Mouse (Mus musculus) c-Kit-positive CD71-positive TER-119-negative erythroid progenitor cells, embryonic 14.5 days (primary cell): Measurements from ENCODE around the gene Psen2.

Experiments
- DNase-seq: peaks from one replicate; pipeline ENCODE4 v3.0.0-alpha.2; 2013; ENCODE audit warnings: low read depth

Gene Psen2

DNA sequence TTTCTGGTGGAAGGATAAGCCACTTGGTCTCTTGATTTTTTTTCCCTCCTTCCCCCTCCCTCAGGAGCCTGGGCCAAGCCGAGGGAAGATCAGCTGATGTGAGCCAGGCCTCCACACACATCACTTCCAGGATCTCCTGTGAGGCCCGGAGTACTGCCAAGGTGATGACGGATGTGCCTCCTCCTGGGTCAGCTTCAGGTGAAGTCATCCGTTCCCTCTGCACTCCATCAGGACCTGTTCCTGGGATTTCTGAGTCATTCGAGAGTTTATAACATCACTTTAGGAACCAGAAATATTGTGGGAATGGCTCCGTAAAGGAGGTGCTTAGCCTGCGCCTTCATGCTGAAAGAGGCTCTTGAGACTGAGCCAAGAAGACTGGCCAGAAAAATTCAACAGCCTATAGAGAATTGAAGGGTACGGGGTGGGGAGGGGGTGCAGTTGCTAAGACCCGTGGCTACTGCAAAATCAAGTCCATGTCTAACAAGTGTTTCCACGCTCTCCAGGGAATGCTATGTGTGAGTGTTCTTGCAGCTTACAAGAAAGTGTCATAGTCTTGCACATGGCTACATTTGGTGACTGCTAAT lies 11.6 kb upstream of the Psen2 start:
- no peak for DNase-seq

DNA sequence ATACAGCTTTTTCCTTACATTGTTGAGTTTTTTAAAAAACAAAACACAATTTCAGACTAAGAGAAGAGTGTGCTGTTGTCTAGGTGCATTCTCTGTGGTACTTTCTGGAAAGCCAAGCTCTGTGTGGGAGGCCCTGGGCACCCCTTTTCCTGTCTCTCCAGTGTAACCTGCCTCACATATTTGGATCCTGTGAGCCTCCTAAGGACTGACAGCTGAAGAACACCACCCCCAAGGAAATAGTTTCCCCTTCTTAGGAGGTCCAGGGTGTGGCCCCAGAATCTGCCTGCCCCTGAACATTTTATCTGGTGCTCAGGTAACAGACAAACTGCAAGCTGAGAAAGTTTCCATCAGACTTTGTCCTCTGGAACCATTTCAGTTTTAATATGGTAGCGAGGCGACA lies 5.8 kb upstream of the Psen2 start:
- no peak for DNase-seq

DNA sequence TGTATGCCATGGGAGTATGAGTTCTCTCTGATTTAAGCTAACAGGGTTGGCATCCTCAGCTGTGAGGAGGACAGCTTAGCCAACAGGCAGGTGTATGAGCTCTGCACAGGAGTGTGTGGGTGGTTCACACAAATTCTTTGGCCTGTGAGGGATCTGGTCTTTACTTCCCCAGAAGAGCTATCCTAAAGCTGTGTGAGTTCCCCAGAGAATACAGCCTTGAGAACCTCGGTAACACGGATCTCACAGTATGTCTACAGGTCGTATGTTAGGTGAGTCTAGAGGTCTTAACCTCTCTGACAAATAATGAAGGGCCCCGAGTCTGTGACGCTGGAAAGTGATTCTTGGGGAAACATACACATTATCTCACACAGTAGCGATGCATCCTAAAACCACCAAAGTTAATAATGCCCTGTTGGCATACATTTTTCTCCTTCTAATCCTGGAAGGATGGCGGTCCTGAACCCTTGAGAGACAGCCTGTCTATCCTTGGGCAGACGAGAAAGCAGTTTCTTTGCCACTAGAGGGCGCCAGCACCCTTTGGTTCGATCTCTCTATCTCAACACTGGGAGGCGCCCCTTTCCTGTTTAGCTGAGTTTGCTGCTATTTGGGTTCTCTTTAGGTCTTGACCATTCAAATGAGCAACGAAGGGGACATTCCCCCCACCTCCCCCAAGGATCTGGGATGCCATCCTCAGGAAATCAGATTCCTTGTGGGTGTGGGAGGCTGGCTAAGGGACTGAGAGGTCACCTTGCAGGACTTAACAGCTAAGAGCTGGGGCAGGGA lies 5.2 kb upstream of the Psen2 start:
- peak; percentile 82 for DNase-seq

DNA sequence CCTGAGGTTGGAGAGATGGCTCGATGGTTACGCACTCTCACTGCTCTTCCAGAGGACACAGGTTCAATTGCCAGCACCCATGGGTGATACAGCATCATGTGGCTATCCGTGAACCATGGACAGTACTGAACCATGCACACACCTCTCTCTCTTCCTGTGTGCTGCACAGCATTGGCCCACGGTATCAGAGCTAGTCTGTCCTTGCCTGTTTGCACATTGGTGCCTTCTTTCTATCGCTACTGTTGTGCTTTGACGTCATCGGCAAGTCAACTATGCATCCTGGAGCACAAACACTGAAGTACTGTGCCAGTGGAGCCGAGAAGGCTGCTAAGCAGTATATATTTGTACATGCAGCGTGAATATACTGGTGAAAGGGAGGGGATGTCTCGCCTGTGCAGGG lies 3.9 kb upstream of the Psen2 start:
- DNase-seq: no peak

DNA sequence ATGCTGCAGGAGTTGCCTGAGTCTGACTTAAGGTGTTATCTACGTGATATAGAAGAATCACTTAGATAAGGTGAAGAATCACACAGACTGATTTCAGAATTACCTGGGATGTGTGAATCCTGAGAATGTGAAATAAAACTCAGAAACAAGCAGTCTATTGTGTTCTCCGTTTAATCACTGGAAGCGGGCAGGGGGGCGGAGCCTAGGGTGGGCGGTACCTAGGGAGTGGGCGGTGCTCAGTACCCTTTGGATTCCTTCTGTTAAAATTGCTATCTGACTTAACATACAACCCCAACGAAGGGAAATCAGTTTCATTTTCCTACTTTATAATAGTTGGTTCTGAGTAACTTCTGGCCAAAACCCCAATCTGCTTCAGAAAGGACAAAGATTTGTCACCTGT lies 2.2 kb upstream of the Psen2 start:
- DNase-seq: no peak

DNA sequence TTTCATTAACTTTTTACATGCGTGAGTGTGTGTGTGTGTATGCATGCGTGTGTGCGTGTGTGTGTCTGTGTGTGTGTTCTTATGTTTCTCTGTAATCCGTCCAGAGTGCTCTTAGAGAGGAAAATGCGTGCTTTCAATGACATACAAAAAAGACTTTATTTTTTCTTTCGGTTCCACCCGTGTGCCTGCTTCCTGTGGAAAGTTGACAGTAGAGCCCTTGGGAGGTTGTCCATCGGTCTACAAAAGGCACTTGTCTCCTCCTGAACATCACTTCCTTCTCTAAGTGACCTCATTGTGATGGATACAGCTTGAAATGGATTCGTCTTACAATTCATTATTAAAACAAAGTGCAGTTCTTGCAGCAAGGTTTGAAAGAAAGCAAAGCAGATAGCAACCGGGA lies 1.6 kb upstream of the Psen2 start:
- no peak for DNase-seq

DNA sequence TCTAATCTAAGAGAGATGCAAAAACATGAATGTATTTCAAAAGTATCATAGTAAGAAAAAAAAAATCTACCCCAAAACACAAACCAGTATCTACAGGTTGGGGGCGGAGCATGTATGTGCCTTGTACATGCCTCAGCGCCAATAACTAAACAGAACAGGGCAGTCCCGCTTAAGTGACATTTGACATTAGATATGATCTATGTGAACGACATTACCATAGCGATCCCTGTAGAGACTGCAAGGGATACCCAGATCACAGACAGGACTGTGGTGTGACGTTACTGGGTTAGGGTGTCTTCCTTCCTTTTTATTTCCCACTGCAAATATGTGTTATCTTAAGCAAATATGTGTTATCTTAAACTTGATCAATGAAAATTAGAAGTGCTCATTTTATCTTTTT lies 1.2 kb upstream of the Psen2 start:
- no peak for DNase-seq

GRCm38 (mm10) chr1:180261857-180262570 lies 1.2 kb downstream of the Psen2 start:
- DNase-seq: no peak

GRCm38 (mm10) chr1:180261415-180261814 lies 1.8 kb downstream of the Psen2 start:
- DNase-seq: no peak

GRCm38 (mm10) chr1:180260886-180261285 lies 2.4 kb downstream of the Psen2 start:
- no peak for DNase-seq

DNA sequence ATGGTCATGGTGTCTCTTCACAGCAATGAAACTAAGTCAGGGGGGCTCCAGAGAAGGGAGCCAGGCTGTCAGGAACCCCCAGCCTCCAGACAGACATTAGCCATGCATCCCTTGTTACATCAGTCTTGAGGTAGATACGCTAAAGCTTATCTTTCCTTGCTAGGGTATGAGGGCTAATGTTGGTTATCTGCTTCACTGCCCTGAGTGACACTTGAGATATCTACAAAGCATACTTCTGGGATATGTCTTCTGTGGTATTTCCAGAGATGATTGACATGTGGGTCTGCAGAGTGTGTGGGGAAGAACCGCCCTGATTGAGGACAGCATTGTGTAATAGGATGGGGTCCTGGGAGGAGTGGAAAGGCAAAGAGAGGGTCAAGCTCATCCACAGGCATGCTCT lies 3.5 kb downstream of the Psen2 start:
- DNase-seq: no peak

GRCm38 (mm10) chr1:180257446-180257845 lies 5.8 kb downstream of the Psen2 start:
- no peak for DNase-seq

- no peak for DNase-seq
Observed at GRCm38 (mm10) chr1:180256866-180257265, 6.4 kb downstream of the Psen2 start.

DNA sequence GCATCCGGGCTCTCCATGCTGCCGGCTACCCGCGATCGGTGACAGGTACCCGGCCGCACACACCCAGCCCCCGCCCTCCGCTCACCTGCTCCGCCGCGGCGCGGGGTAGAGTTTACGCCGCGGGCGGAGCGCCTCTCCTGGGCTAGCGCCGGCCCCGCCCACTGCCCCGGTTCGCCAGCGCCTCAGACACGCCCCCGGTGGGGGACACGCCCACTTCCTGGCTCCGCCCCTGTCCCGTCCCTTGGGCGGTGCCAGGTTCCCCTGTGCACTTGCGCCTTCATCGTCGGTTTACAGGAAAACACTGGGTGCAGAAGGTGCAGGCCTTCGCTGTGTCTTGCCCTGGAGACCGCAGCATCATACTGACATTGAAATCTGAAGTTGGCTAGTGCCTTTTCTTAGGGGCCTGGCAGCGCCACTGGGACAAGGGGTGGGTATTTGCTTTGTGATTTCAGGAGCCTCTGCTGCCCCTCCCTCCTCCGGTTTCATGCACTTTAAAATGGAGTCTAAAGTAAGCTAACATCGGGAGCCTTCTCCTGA lies 7.0 kb downstream of the Psen2 start:
- peak; percentile 93 for DNase-seq

DNA sequence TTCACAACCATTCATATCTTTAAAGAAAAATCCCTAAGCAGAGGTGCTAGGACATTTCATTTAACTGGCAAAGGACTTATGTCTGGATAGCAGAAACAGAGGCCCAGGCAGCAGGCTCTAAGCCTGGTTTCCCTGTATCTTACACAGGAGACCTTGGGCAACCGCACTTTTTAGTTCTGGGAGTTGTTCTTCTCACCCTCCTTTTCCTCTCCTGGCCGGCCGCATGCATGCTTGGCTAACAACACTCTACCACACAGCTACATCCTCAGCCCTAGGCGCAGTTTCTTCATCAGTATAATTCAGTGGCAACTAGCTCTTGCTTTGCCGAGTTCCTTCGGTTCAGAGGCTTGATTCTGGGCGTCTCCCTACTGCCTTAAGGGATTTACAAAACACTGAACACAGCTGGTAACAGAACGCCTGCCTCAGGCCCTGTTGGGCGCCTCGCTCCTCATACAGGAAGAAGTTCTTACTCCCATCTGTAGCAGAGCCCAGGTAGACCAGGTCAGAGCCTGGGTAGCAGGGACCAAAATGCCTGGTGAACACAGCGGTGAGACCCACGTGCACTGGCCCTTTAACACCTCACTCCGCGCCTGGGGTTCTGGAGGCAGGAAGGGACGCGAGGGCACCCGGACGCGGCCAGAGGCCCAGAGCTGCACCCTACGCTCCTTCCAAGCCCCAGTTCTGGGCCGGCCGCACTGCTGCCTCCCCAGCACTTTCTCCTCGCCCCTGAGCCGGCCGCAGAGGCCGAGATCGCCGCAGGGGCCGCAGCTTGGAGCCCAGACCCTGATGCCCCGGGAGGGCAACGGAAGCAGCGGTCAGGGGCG lies 7.7 kb downstream of the Psen2 start:
- DNase-seq: no peak

DNA sequence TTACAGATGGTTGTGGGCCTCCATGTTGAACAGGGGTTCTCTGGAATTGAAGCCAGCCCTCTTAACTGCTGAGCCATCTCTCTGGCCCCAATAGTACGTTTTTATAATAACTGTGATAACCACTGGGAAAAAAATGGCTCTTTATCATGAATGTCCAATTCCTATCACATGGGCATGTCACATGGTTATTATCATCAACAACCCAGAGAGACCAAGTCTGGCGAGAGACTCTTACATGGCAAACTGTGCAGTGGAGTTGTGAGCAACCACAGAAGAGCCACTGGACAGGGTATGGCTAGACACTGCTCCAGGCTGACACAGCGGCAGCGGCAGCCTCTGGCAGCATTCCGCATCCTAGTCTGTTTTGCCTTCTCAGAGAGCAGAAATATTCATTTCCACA lies 8.9 kb downstream of the Psen2 start:
- DNase-seq: no peak

GRCm38 (mm10) chr1:180252656-180253190 lies 10.5 kb downstream of the Psen2 start:
- no peak for DNase-seq

DNA sequence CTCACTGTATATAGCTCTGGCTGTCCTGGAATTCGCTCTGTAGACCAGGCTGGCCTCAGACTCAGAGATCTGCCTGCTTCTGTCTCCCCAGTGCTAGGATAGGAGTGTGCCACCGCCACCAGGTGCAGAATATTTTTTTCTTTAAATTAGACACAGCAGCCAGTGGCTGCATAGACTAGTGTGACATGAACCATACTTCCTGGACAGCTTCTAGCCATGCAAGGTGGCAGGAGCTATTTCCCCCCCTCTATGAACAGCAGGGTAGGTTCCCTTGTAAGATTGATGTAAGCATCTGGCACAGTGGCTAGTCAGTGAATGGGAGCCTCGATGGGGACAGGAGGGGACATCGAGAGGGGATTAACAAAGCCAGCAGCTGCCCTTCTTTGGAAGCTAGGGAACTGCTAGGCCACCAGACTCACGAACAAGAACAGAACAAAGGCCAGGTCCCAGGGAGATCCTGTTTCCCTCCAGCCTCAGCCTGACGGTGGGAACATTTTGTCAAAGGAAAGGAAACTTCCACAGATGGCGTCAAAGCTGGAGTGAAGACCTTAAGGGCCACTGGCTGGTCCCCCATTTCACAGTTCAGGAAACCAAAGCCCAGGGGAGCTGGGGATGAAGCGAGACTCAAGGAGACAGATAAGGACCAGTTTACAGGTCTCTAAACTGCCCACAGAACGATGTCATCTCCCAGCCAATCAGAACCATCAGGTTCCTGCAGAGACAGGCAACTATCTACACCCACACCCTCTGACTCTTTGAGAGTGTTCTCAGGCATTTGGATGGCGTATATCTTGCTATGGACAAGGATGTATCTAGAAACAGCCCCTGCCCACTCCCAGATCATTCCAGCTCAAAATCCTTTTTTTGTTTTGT lies 11.8 kb downstream of the Psen2 start:
- DNase-seq: no peak

- DNase-seq: no peak
Observed at GRCm38 (mm10) chr1:180250441-180250830, 12.8 kb downstream of the Psen2 start.

GRCm38 (mm10) chr1:180249666-180250440 lies 13.4 kb downstream of the Psen2 start:
- DNase-seq: no peak
